Mouse (Mus musculus) CH12.LX (cell line): ENCODE results near the gene Ddx43. TPM values are rescaled to one million over a fixed set of nuclear protein-coding genes. Genes with fewer than 3 reads are reported as not detected.

Experiments
- DNase-seq: peaks from one replicate; pipeline ENCODE4 v3.0.0-alpha.2; 2013; ENCODE audit errors: extremely low read depth
- H3K27ac ChIP-seq: 2 replicates; pipeline ENCODE4 v1.5.1; 2012; ENCODE audit warnings: low read depth, mild to moderate bottlenecking, control low read depth, moderate library complexity; ENCODE audit not compliant: insufficient read depth
- H3K27me3 ChIP-seq: replicated peaks from 2 replicates; pipeline ENCODE3; 2012; ENCODE audit warnings: inconsistent platforms
- H3K36me3 ChIP-seq, 2 experiments: replicated peaks in 1 of 2; 2 replicates each; pipeline versions ENCODE3 to v1.6.1; 2012; ENCODE audit warnings: inconsistent platforms in 1 of 2, low read length in 1 of 2, mild to moderate bottlenecking in 1 of 2, mixed read lengths in 1 of 2, moderate library complexity in 1 of 2; ENCODE audit not compliant: control insufficient read depth in 1 of 2, insufficient read depth in 1 of 2
- H3K4me1 ChIP-seq, 2 experiments: 2 replicates each; pipeline ENCODE4 v1.6.1; 2012; ENCODE audit warnings: inconsistent platforms in 1 of 2, moderate library complexity in 1 of 2; ENCODE audit not compliant: insufficient read depth in 2 of 2, control insufficient read depth in 1 of 2
- H3K4me2 ChIP-seq: 2 replicates; pipeline ENCODE4 v1.6.1; 2012; ENCODE audit warnings: low read depth, mild to moderate bottlenecking, control low read depth; ENCODE audit not compliant: poor library complexity, insufficient read depth, severe bottlenecking
- H3K4me3 ChIP-seq, 3 experiments: fragments of 150-350 bp in 1 of 3; sonication (generic) in 1 of 3; replicated peaks in 1 of 3; 2 replicates each; pipeline versions ENCODE3 to v1.5.1; 2011 to 2012; ENCODE audit warnings: low read depth in 2 of 3, low read length in 2 of 3, mild to moderate bottlenecking in 2 of 3, moderate library complexity in 2 of 3, control low read depth in 1 of 3, improper control_type of control experiment in 1 of 3, inconsistent platforms in 1 of 3, mixed read lengths in 1 of 3; ENCODE audit not compliant: poor library complexity in 1 of 3
- H3K79me2 ChIP-seq: replicated peaks from 2 replicates; pipeline ENCODE4 v1.6.1; 2012; ENCODE audit warnings: mild to moderate bottlenecking, moderate library complexity; ENCODE audit not compliant: control insufficient read depth, poor library complexity, insufficient read depth, severe bottlenecking; ENCODE audit errors: extremely low read depth
- H3K9ac ChIP-seq: 2 replicates; pipeline ENCODE4 v1.6.1; 2012; ENCODE audit warnings: low read depth, mild to moderate bottlenecking, control low read depth, moderate library complexity; ENCODE audit not compliant: insufficient read depth
- H3K9me3 ChIP-seq: replicated peaks from 2 replicates; pipeline ENCODE3; 2012; ENCODE audit warnings: low read length, inconsistent platforms, mixed read lengths
- BHLHE40 ChIP-seq: IDR thresholded peaks from 2 replicates; pipeline ENCODE4 v1.6.1; 2011; ENCODE audit warnings: mild to moderate bottlenecking, low read depth, low read length, improper control_type of control experiment
- CHD1 ChIP-seq: IDR thresholded peaks from 2 replicates; pipeline ENCODE4 v1.6.1; 2012; ENCODE audit warnings: low read depth, low read length, improper control_type of control experiment, inconsistent platforms
- CTCF ChIP-seq, 2 experiments: IDR thresholded peaks in 1 of 2; conservative IDR thresholded peaks in 1 of 2; 2 replicates each; pipeline ENCODE4 v1.5.1; 2011 to 2012; ENCODE audit warnings: low read depth in 2 of 2, low read length in 2 of 2, improper control_type of control experiment in 1 of 2, inconsistent platforms in 1 of 2, mild to moderate bottlenecking in 1 of 2, moderate library complexity in 1 of 2
- ELF1 ChIP-seq: IDR thresholded peaks from 2 replicates; pipeline ENCODE4 v1.6.1; 2014; ENCODE audit warnings: low read depth, mild to moderate bottlenecking, inconsistent platforms, low read length, improper control_type of control experiment
- EP300 ChIP-seq: IDR thresholded peaks from 2 replicates; pipeline ENCODE4 v1.6.1; 2011; ENCODE audit warnings: low read length, improper control_type of control experiment
- JUN ChIP-seq: IDR thresholded peaks from 2 replicates; pipeline ENCODE4 v1.6.1; 2011; ENCODE audit warnings: low read depth, mild to moderate bottlenecking, low read length, improper control_type of control experiment, moderate library complexity; ENCODE audit not compliant: insufficient read depth
- MAZ ChIP-seq: IDR thresholded peaks from 2 replicates; pipeline ENCODE4 v1.6.1; 2012; ENCODE audit warnings: low read depth, mild to moderate bottlenecking, inconsistent platforms, low read length, improper control_type of control experiment, moderate library complexity
- POLR2AphosphoS2 ChIP-seq: IDR thresholded peaks from 2 replicates; pipeline ENCODE4 v1.6.1; 2011; ENCODE audit warnings: low read depth, low read length, improper control_type of control experiment
- RAD21 ChIP-seq: IDR thresholded peaks from 2 replicates; pipeline ENCODE4 v1.6.1; 2011; ENCODE audit warnings: low read depth, mild to moderate bottlenecking, low read length, improper control_type of control experiment, moderate library complexity
- SMC3 ChIP-seq: IDR thresholded peaks from 2 replicates; pipeline ENCODE4 v1.6.1; 2011; ENCODE audit warnings: low read depth, low read length, improper control_type of control experiment
- TCF12 ChIP-seq: IDR thresholded peaks from 2 replicates; pipeline ENCODE4 v1.6.1; 2014; ENCODE audit warnings: low read depth, mild to moderate bottlenecking, inconsistent platforms, low read length, improper control_type of control experiment
- dilution Hi-C: fragments of 300-500 bp; cut with MboI; formaldehyde crosslinking; loops from 2 replicates; pipeline ENCODE4 v1.14.3; 2020; ENCODE audit warnings: low sequenced_read_pairs; ENCODE audit not compliant: extremely low pct_unique_long_range_greater_than_20kb, extremely low pct_ligation_motif_present
- in situ Hi-C: fragments of 300-500 bp; cut with MboI; formaldehyde crosslinking; loops from 3 replicates; pipeline ENCODE4 v1.14.3; 2019; ENCODE audit warnings: low sequenced_read_pairs, low pct_ligation_motif_present, low pct_unique_long_range_greater_than_20kb, mixed read lengths
- polyA plus RNA-seq: library from polyadenylated mRNA; unstranded; fragments of >175 nt; gene quantifications from 2 replicates; pipeline ENCODE4 v1.2.1, GENCODE M21; 2012; ENCODE audit warnings: low read depth; ENCODE audit not compliant: insufficient read length
- total RNA-seq, 2 experiments: library from RNA; depleted of rRNA; stranded (reverse); fragments of 300-350 nt in 1 of 2; fragments of >200 nt in 1 of 2; gene quantifications; 2 replicates each; pipeline ENCODE4 v1.2.3; 2012 to 2014

Ddx43 gene
- total and polyA plus RNA-seq, 3 experiments, result not detected

GRCm38 (mm10) chr9:78377546-78377945 lies 18.0 kb upstream of the Ddx43 start:
- no peak for DNase-seq
- no peaks in the 10 kb centered on the region for H3K4me1 ChIP-seq
- no peaks in the 10 kb centered on the region for H3K79me2 ChIP-seq
- H3K9me3 ChIP-seq, result no peaks in the 10 kb centered on the region
- TF ChIP-seq JUN, result no peak
- TF ChIP-seq TCF12, result no peak
- TF ChIP-seq ELF1, result no peak
- TF ChIP-seq CHD1, result no peak
- no peak for TF ChIP-seq EP300
- TF ChIP-seq BHLHE40, result no peak
- TF ChIP-seq, all 38 proteins: peak for 0
- H3K27ac ChIP-seq, result no peak overlapping the region
- no peak overlapping the region for H3K4me3 ChIP-seq
- no peaks in the 10 kb centered on the region for H3K36me3 ChIP-seq
- H3K9ac ChIP-seq, result no peak overlapping the region
- H3K4me2 ChIP-seq, result no peak overlapping the region
- in situ Hi-C loops, result no loop called here
- peaks cover 46% of the 10 kb centered on the region for H3K27me3 ChIP-seq
- dilution Hi-C loops, result no loop called here

- Histone ChIP-seq H3K79me2 (no peaks in the 10 kb centered on the region), H3K4me2 (no peak within 1 kb of the TSS; the same call in 1 of the 2 replicates), H3K27ac (no peak within 1 kb of the TSS), H3K27me3 (peaks cover 43% of the 10 kb centered on the region), H3K4me3 (no peak within 1 kb of the TSS), H3K9me3 (no peaks in the 10 kb centered on the region), H3K4me1 (no peaks in the 10 kb centered on the region), H3K9ac (no peak within 1 kb of the TSS), H3K36me3 (no peaks in the 10 kb centered on the region)
- TF ChIP-seq RAD21, result no peak
- in situ Hi-C loops, result no loop called here
- DNase-seq, result no peak
- dilution Hi-C loops, result no loop called here
These were observed 17.3 kb upstream of the Ddx43 start, which contains the start of gene Ooep for GRCm38 (mm10) chr9:78378113-78378785. TSS of gene Ooep (minus strand) at chr9:78378725.

DNA sequence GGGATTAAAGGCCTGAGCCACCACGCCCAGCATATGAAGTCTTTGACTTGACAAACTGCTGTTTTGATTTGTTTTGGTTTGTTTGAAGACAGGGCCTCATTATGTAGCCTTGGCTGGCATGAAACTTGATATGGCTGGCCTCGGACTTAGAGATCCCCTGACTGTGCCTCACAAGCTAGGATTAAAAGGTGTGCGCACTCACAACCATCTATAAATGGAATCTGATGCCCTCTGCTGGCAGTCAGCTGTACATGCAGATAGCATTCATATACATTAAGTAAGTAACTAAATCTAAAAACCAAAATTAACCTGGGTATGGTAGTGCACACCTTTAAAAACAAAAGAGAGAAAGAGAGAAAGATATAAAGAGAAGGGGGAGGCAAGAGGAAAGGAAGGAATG lies 9.7 kb upstream of the Ddx43 start:
- H3K9me3 ChIP-seq, result peaks cover 3% of the 10 kb centered on the region
- dilution Hi-C loops, result no loop called here
- H3K9ac ChIP-seq, result no peak overlapping the region
- H3K27me3 ChIP-seq, result peaks cover 12% of the 10 kb centered on the region
- TF ChIP-seq SMC3 (peak; percentile 39), POLR2AphosphoS2 (no peak), CTCF (conservative IDR thresholded peaks at IDR 0.05 in 1 of 2, IDR thresholded peaks at IDR 0.05 in 1 of 2; ENCODE audit: low read depth in 2 of 2, low read length in 2 of 2) (peak; percentile 23 to 60), MAZ (no peak), RAD21 (peak; percentile 28)
- no peak overlapping the region for H3K4me3 ChIP-seq
- no peak overlapping the region for H3K27ac ChIP-seq
- DNase-seq, result peak; percentile 10
- in situ Hi-C loops, result no loop called here
- no peaks in the 10 kb centered on the region for H3K79me2 ChIP-seq
- H3K4me2 ChIP-seq, result no peak overlapping the region
- H3K4me1 ChIP-seq, result peaks cover 3 to 5% of the 10 kb centered on the region in 2 experiments; a peak in 2 of 4 replicates
- H3K36me3 ChIP-seq, result no peaks in the 10 kb centered on the region
